ENCODE assay signal across 8 mouse cellular contexts in the genomic region with DNA sequence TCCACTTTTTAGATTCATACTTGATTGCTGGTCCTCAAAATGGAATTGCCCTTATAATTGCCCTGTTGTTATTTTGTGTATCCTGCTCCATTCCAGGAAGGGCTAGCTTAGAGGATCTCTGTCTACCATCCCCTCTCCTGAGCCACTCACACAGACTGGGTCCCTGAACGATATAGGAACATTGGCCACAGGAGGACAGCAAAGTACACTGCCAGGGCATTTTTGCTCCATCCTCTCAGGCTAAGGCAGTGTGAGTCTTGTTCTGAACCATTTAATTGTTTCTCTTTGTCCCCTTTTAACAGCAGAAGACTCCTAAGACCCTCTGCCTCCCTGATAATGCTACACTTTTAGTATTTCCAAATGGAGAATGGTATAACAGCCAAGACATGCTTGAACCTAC. TPM values are rescaled to one million over a fixed set of nuclear protein-coding genes. Genes with fewer than 3 reads are reported as not detected.
DNase-seq lines count a peak whose midpoint lies in the region; ATAC-seq lines count a peak whose summit lies in the region.

No protein-coding gene starts in this region.

- no peaks in the 10 kb centered on the region for H3K9me3 ChIP-seq in liver, embryonic 11.5 days (ENCODE audit: control insufficient read depth, low read length)
- no peaks in the 10 kb centered on the region for H3K9me3 ChIP-seq in forebrain, embryonic 11.5 days (ENCODE audit: control insufficient read depth, low read length)

- peak; percentile 71 for DNase-seq in layer of hippocampus, adult 11-12 months (ENCODE audit: low spot score)
- no peak for DNase-seq in layer of hippocampus, adult 9-11 months
- DNase-seq in adrenal gland, postnatal 14 days: peak; percentile 72
- DNase-seq in heart, postnatal 36 days: peak; percentile 66 to 70
- peak; percentile 82 for DNase-seq in lung, postnatal 10 days
- DNase-seq in liver, embryonic 11.5 days (ENCODE audit: low spot score): no peak
- no peak for DNase-seq in retina, embryonic 14.5 days (ENCODE audit: low spot score)
- no peak for DNase-seq in forebrain, embryonic 11.5 days (ENCODE audit: low spot score)

- no peaks in the 10 kb centered on the region for H3K4me1 ChIP-seq in liver, embryonic 11.5 days (replicated peaks; ENCODE audit: control insufficient read depth, insufficient read depth, low read length)
- no peaks in the 10 kb centered on the region for H3K4me1 ChIP-seq in forebrain, embryonic 11.5 days (replicated peaks; ENCODE audit: control insufficient read depth, insufficient read depth, low read length)

- no peak overlapping the region for H3K4me3 ChIP-seq in liver, embryonic 11.5 days (ENCODE audit: low read depth, low read length)
- no peak overlapping the region for H3K4me3 ChIP-seq in forebrain, embryonic 11.5 days (ENCODE audit: low read depth, low read length)

- intact Hi-C loops in heart, postnatal 36 days (cut with DNase I): loop anchor here (1.0 to 2.0 kb wide), 3 partner anchors 216 to 298 kb away; no protein-coding TSS in a partner anchor

- H3K36me3 ChIP-seq in liver, embryonic 11.5 days (ENCODE audit: control insufficient read depth, insufficient read depth, low read length): peaks cover 4% of the 10 kb centered on the region; the same call in 1 of the 2 replicates
- no peaks in the 10 kb centered on the region; the same call in 1 of the 2 replicates for H3K36me3 ChIP-seq in forebrain, embryonic 11.5 days (ENCODE audit: control insufficient read depth, insufficient read depth, low read length)

- H3K4me2 ChIP-seq in liver, embryonic 11.5 days: no peak overlapping the region
- no peak overlapping the region for H3K4me2 ChIP-seq in forebrain, embryonic 11.5 days (ENCODE audit: low read depth, low read length, severe bottlenecking)

- no peak overlapping the region for H3K9ac ChIP-seq in liver, embryonic 11.5 days (ENCODE audit: low read depth, low read length)
- no peak overlapping the region for H3K9ac ChIP-seq in forebrain, embryonic 11.5 days (ENCODE audit: low read length)

- 64% methylated on average over 1 of the region's 1 CpGs for WGBS in liver, embryonic 11.5 days
- 74% methylated on average over 1 of the region's 1 CpGs for WGBS in forebrain, embryonic 11.5 days

- no peaks in the 10 kb centered on the region for H3K27me3 ChIP-seq in liver, embryonic 11.5 days (replicated peaks; ENCODE audit: control insufficient read depth, insufficient read depth, low read length)
- no peaks in the 10 kb centered on the region for H3K27me3 ChIP-seq in forebrain, embryonic 11.5 days (ENCODE audit: control insufficient read depth, insufficient read depth, low read length)

- no peak for ATAC-seq in liver, embryonic 11.5 days (replicated peaks; ENCODE audit: low FRiP score)
- no peak for ATAC-seq in forebrain, embryonic 11.5 days (replicated peaks; ENCODE audit: low FRiP score)

- no peak overlapping the region for H3K27ac ChIP-seq in liver, embryonic 11.5 days (ENCODE audit: low read depth, low read length)
- H3K27ac ChIP-seq in forebrain, embryonic 11.5 days (ENCODE audit: low read depth, low read length): no peak overlapping the region

RNA-seq across cellular contexts. Expression of a gene that starts 25.6 kb away (rescaled TPM):
- total RNA-seq in adrenal gland, postnatal 14 days (2021): 37.0 and 42.8 TPM in 2 replicates
- total RNA-seq in heart, postnatal 36 days (2021): 10 to 100 TPM; 52.8 TPM
- polyA plus RNA-seq in liver, embryonic 11.5 days (2014; fragmentation: Nextera tagmentation; extraction: Ambion mirVana): 25.6 and 27.4 TPM in 2 replicates
- polyA plus RNA-seq in forebrain, embryonic 11.5 days (2014; fragmentation: Nextera tagmentation; extraction: Ambion mirVana): 44.6 and 46.3 TPM in 2 replicates

RNA-seq across cellular contexts. Expression of a gene that starts 27.9 kb away (rescaled TPM):
- 16.7 and 17.4 TPM in 2 replicates for total RNA-seq in adrenal gland, postnatal 14 days (2021)
- 10 to 100 TPM; 37.1 to 37.6 TPM for total RNA-seq in heart, postnatal 36 days (2021)
- polyA plus RNA-seq in liver, embryonic 11.5 days (2014; fragmentation: Nextera tagmentation; extraction: Ambion mirVana): 8.7 and 9.6 TPM in 2 replicates
- 23.5 and 25.9 TPM in 2 replicates for polyA plus RNA-seq in forebrain, embryonic 11.5 days (2014; fragmentation: Nextera tagmentation; extraction: Ambion mirVana)

Comparison
In these comparisons a context has a peak if more than half of its experiments do, and no peak if none do; other contexts are left out.
1. DNase-seq: peak in layer of hippocampus, adult 11-12 months (single experiment), adrenal gland, postnatal 14 days (single experiment), heart, postnatal 36 days (2 of 2) and lung, postnatal 10 days (single experiment); none in layer of hippocampus, adult 9-11 months (single experiment), liver, embryonic 11.5 days (single experiment), retina, embryonic 14.5 days (single experiment) and forebrain, embryonic 11.5 days (single experiment).